Mouse (Mus musculus) frontal cortex, postnatal 14 days (tissue): ENCODE measurements at regions not wholly inside any gene's neighbourhood (a gene's known extent, or its start where the extent isn't known, plus 50 kb on each side); places are given as distances from the start of the nearest gene placed in this dataset.
A peak's percentile ranks its signal among the peaks of the same experiment; 100 is the strongest.

Source experiments
- DNase-seq, 2 experiments: peaks; one replicate each; pipeline ENCODE4 v3.0.0; 2022; ENCODE audit warnings: low spot score in 2 of 2

GRCm38 (mm10) chr15:50942429-50942828 lies 2942.3 kb upstream of the Gm7489 start:
- DNase-seq, result no peak

GRCm38 (mm10) chr15:50944976-50945375 lies 2939.7 kb upstream of the Gm7489 start:
- DNase-seq, result no peak

- DNase-seq, result no peak
Measured at GRCm38 (mm10) chr15:50959109-50959508, 2925.6 kb upstream of the Gm7489 start.

GRCm38 (mm10) chr15:50963606-50964005 lies 2921.1 kb upstream of the Gm7489 start:
- no peak for DNase-seq

GRCm38 (mm10) chr15:50964236-50964635 lies 2920.5 kb upstream of the Gm7489 start:
- no peak for DNase-seq

GRCm38 (mm10) chr15:50967176-50967575 lies 2917.5 kb upstream of the Gm7489 start:
- DNase-seq, result no peak

GRCm38 (mm10) chr15:50970637-50971036 lies 2914.1 kb upstream of the Gm7489 start:
- DNase-seq, result no peak

GRCm38 (mm10) chr15:50972593-50972992 lies 2912.1 kb upstream of the Gm7489 start:
- no peak for DNase-seq

GRCm38 (mm10) chr15:50974002-50974754 lies 2910.5 kb upstream of the Gm7489 start:
- no peak for DNase-seq

GRCm38 (mm10) chr15:50989457-50989856 lies 2895.2 kb upstream of the Gm7489 start:
- no peak for DNase-seq

- no peak for DNase-seq
Measured at GRCm38 (mm10) chr15:50991667-50992066, 2893.0 kb upstream of the Gm7489 start.

GRCm38 (mm10) chr15:50992246-50992645 lies 2892.5 kb upstream of the Gm7489 start:
- DNase-seq, result no peak

GRCm38 (mm10) chr15:50993121-50993520 lies 2891.6 kb upstream of the Gm7489 start:
- no peak for DNase-seq

GRCm38 (mm10) chr15:50995688-50996087 lies 2889.0 kb upstream of the Gm7489 start:
- no peak for DNase-seq

- DNase-seq, result no peak
Measured at GRCm38 (mm10) chr15:50996296-50996695, 2888.4 kb upstream of the Gm7489 start.

GRCm38 (mm10) chr15:50997209-50997763 lies 2887.4 kb upstream of the Gm7489 start:
- DNase-seq, result peak; percentile 46 to 71

GRCm38 (mm10) chr15:51038968-51039367 lies 2845.7 kb upstream of the Gm7489 start:
- DNase-seq, result no peak

- no peak for DNase-seq
Measured at GRCm38 (mm10) chr15:51070538-51070937, 2814.2 kb upstream of the Gm7489 start.

GRCm38 (mm10) chr15:51071132-51071656 lies 2813.5 kb upstream of the Gm7489 start:
- no peak for DNase-seq

GRCm38 (mm10) chr15:51073678-51074077 lies 2811.0 kb upstream of the Gm7489 start:
- DNase-seq, result no peak

- no peak for DNase-seq
Measured at GRCm38 (mm10) chr15:51074196-51074595, 2810.5 kb upstream of the Gm7489 start.

GRCm38 (mm10) chr15:51083677-51084322 lies 2800.9 kb upstream of the Gm7489 start:
- no peak for DNase-seq

- DNase-seq, result no peak
Measured at GRCm38 (mm10) chr15:51092936-51093335, 2791.8 kb upstream of the Gm7489 start.
